Mouse (Mus musculus) embryonic facial prominence, embryonic 13.5 days (tissue): ENCODE results near the gene Reep1. TPM values are rescaled to one million over a fixed set of nuclear protein-coding genes. Genes with fewer than 3 reads are reported as not detected.
A peak's percentile ranks its signal among the peaks of the same experiment; 100 is the strongest.
"Not testable (repeated sequence)": the region's sequence is repeated elsewhere in the genome, so short reads cannot be mapped to it uniquely, and the experiment has no call there.

ENCODE experiments used
- ATAC-seq: fragments of 200-750 bp; cut with Nextera tagmentation; 2 replicates; pipeline ENCODE4 v1.8.0; 2017; ENCODE audit warnings: low read depth; ENCODE audit not compliant: insufficient number of reproducible peaks, insufficient read depth, low FRiP score, low TSS enrichment
- H3K27ac ChIP-seq: fragments of 300-500 bp; sonication (generic); 2 replicates; pipeline ENCODE4 v1.5.1; 2015; ENCODE audit warnings: moderate library complexity, mild to moderate bottlenecking, inconsistent platforms
- H3K27me3 ChIP-seq: fragments of 300-500 bp; sonication (generic); 2 replicates; pipeline ENCODE4 v1.6.1; 2015; ENCODE audit warnings: mild to moderate bottlenecking, inconsistent platforms
- H3K36me3 ChIP-seq: fragments of 300-500 bp; sonication (generic); 2 replicates; pipeline ENCODE4 v1.6.1; 2015; ENCODE audit warnings: mild to moderate bottlenecking, inconsistent platforms
- H3K4me1 ChIP-seq: fragments of 300-500 bp; sonication (generic); 2 replicates; pipeline ENCODE4 v1.6.1; 2015; ENCODE audit warnings: inconsistent platforms
- H3K4me2 ChIP-seq: fragments of 300-500 bp; sonication (generic); 2 replicates; pipeline ENCODE4 v1.6.1; 2015; ENCODE audit warnings: moderate library complexity, mild to moderate bottlenecking, inconsistent platforms
- H3K4me3 ChIP-seq: fragments of 300-500 bp; sonication (generic); 2 replicates; pipeline ENCODE4 v1.5.1; 2015; ENCODE audit warnings: mild to moderate bottlenecking, inconsistent platforms
- H3K9ac ChIP-seq: fragments of 300-500 bp; sonication (generic); 2 replicates; pipeline ENCODE4 v1.6.1; 2015; ENCODE audit warnings: mild to moderate bottlenecking, inconsistent platforms
- H3K9me3 ChIP-seq: fragments of 300-500 bp; sonication (generic); 2 replicates; pipeline ENCODE4 v1.6.1; 2016; ENCODE audit warnings: inconsistent platforms
- WGBS: fragments of 180-500 bp; shearing (Covaris S2); methylation state at CpG from one replicate; pipeline ENCODE4 v1.1.7; 2015; ENCODE audit warnings: mixed read lengths; 5-methylcytosine and 5-hydroxymethylcytosine counted together
- polyA plus RNA-seq: library from polyadenylated mRNA; unstranded; fragments of >200 nt; fragmentation: Nextera tagmentation; extraction: Ambion mirVana; gene quantifications from 2 replicates; pipeline ENCODE4 v1.2.1, GENCODE M21; 2015

The Reep1 gene
- polyA plus RNA-seq, 1 experiment from 2014 or later = 9.7 TPM

DNA sequence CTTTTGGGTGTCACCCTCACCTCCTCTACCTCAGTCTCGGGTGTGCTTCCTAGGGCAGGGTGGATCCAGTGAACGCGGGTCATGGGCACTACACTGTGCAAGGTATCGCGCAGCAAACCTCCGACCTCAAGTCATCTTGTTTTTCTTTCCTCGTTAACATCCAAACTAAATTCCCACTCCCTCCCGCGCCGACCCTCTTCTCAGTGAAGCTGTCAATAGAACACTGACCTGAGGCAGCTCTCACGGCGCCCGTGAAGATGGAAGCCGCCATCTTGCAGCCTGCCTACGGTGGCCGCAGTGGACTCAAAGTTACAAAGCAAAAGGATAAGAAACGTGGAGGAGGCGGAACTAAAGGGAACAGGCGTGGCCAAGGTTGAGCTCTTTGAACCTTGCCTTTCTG lies 116.1 kb downstream of the Reep1 start:
- under 1% methylated on average over 19 of the region's 19 CpGs for WGBS
- H3K9me3 ChIP-seq = no peaks in the 10 kb centered on the region
- H3K36me3 ChIP-seq = peaks cover 2% of the 10 kb centered on the region
- H3K4me2 ChIP-seq = peak overlapping the region; percentile 76
- peak overlapping the region; percentile 68 for H3K4me3 ChIP-seq
- H3K27ac ChIP-seq = peak overlapping the region; percentile 48
- ATAC-seq = peak; percentile 87
- H3K27me3 ChIP-seq = no peaks in the 10 kb centered on the region
- peaks cover 11% of the 10 kb centered on the region for H3K4me1 ChIP-seq
- peak overlapping the region; percentile 74 for H3K9ac ChIP-seq

GRCm38 (mm10) chr6:71823961-71824360 lies 116.6 kb downstream of the Reep1 start:
- no peaks in the 10 kb centered on the region for H3K9me3 ChIP-seq
- peak overlapping the region; percentile 68 for H3K4me3 ChIP-seq
- H3K36me3 ChIP-seq = no peaks in the 10 kb centered on the region
- ATAC-seq = no peak
- H3K27me3 ChIP-seq = no peaks in the 10 kb centered on the region
- H3K9ac ChIP-seq = peak overlapping the region; percentile 74
- H3K27ac ChIP-seq = no peak overlapping the region
- 32% methylated on average over 3 of the region's 3 CpGs for WGBS
- peak overlapping the region; percentile 76 for H3K4me2 ChIP-seq
- H3K4me1 ChIP-seq = peaks cover 11% of the 10 kb centered on the region

DNA sequence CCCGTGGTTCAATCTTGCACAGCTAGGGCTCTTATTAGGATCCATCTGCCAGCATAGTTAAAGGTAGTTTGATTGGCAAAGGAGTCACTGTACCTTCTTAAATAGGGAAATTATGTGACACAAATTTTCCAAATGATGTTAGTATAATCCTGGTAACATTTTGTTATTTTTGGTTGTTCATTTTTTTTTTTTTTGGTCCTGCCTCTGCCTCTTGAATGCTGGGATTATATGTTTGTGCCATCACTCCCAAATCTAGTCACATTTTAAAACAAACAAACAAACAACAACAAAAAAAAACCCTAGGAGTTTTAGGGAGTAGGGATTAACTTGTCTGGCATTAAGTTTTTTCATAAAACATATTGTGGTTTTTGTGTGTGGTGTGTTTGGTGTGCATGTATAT lies 119.5 kb downstream of the Reep1 start, which contains the start of gene Mrpl35:
Gene Mrpl35 (minus strand): TSS at position 101 of the 400 bp plus-strand sequence.
- no peak for ATAC-seq
- Histone ChIP-seq H3K9me3 (no peaks in the 10 kb centered on the region), H3K27ac (no peak within 1 kb of the TSS), H3K36me3 (no peaks in the 10 kb centered on the region), H3K4me3 (no peak within 1 kb of the TSS), H3K27me3 (no peaks in the 10 kb centered on the region), H3K4me2 (no peak within 1 kb of the TSS), H3K9ac (no peak within 1 kb of the TSS), H3K4me1 (peaks cover 10% of the 10 kb centered on the region)
- WGBS = 35% methylated on average over 1 of the region's 1 CpGs

GRCm38 (mm10) chr6:71829768-71830167 lies 122.4 kb downstream of the Reep1 start:
- Histone ChIP-seq H3K27me3 (no peaks in the 10 kb centered on the region), H3K27ac (no peak overlapping the region), H3K36me3 (peaks cover 7% of the 10 kb centered on the region; the same call in 1 of the 2 replicates), H3K4me2 (no peak overlapping the region), H3K4me3 (no peak overlapping the region), H3K4me1 (peaks cover 12% of the 10 kb centered on the region), H3K9me3 (no peaks in the 10 kb centered on the region), H3K9ac (no peak overlapping the region)
- ATAC-seq = no peak
- WGBS = 85% methylated on average over 9 of the region's 9 CpGs

DNA sequence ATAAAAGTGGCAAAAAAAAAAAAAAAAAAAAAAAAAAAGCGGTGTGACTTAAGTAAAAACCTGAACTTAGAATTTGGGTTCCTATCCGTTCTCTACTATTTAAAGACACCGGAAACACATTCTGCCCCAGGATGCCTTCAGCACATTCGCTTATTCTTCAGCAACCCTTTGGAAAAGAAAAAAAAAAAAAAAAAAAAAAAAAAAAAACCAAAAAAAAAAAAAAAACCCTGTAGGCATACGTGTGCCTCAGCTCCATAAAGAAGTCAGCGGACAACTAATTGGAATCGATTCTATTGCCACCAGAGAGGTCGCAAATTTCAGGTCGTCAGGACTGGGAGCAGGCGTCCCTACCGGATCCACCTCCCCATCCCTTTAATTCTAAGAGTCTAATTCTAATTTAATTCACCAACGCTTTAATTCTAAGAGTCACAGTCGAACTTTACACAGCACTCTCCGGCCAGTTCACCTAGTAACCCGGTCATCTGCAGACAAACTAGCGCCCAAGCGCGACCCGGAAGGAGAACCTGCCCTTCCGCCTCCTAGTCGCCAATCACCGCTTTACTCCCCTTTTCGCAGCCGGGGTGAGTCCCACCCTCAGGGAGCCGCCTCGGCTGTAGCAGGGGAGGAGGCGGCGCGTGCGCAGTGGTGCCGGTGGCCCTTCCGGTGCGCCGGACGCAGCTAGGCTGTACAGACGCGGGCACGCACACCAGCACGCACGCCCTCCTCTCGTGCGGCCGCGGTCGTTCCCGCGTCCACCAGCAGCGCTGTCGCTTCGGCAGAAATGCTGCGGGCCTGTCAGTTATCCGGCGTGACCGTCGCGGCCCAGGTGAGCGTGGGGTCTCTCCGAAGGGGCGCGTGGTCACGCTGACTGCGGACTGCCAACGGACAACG lies 123.6 kb downstream of the Reep1 start, which contains the start of gene Immt:
Gene Immt (plus strand): TSS at position 642 of the 891 bp plus-strand sequence.
- Histone ChIP-seq H3K9ac (peak within 1 kb of the TSS; percentile 89), H3K27me3 (no peaks in the 10 kb centered on the region), H3K4me3 (peak within 1 kb of the TSS; percentile 90), H3K27ac (peak within 1 kb of the TSS; percentile 88), H3K36me3 (peaks cover 18% of the 10 kb centered on the region), H3K4me1 (peaks cover 12% of the 10 kb centered on the region), H3K9me3 (no peaks in the 10 kb centered on the region), H3K4me2 (peak within 1 kb of the TSS; percentile 84)
- under 1% methylated on average over 62 of the region's 64 CpGs for WGBS
- peak; percentile 99 for ATAC-seq

GRCm38 (mm10) chr6:71831581-71831960 lies 124.2 kb downstream of the Reep1 start:
- H3K4me3 ChIP-seq = peak overlapping the region; percentile 90
- under 1% methylated on average over 21 of the region's 21 CpGs for WGBS

GRCm38 (mm10) chr6:71836811-71837210 lies 129.4 kb downstream of the Reep1 start:
- WGBS = 77% methylated on average over 2 of the region's 2 CpGs
- H3K36me3 ChIP-seq = peaks cover 21% of the 10 kb centered on the region
- no peak overlapping the region for H3K9ac ChIP-seq

More at GRCm38 (mm10) chr6:71831581-71831960, 124.2 kb downstream of the Reep1 start:
- Histone ChIP-seq H3K36me3 (peaks cover 21% of the 10 kb centered on the region), H3K4me2 (peak overlapping the region; percentile 84), H3K4me1 (peaks cover 12% of the 10 kb centered on the region), H3K9ac (peak overlapping the region; percentile 89), H3K9me3 (no peaks in the 10 kb centered on the region), H3K27me3 (no peaks in the 10 kb centered on the region), H3K27ac (peak overlapping the region; percentile 88)
- peak; percentile 99 for ATAC-seq

GRCm38 (mm10) chr6:71839815-71840214 lies 132.5 kb downstream of the Reep1 start:
- no peak for ATAC-seq
- Histone ChIP-seq H3K27ac (no peak overlapping the region), H3K4me3 (no peak overlapping the region), H3K4me1 (no peaks in the 10 kb centered on the region), H3K9ac (no peak overlapping the region), H3K36me3 (peaks cover 17% of the 10 kb centered on the region), H3K27me3 (no peaks in the 10 kb centered on the region), H3K4me2 (no peak overlapping the region), H3K9me3 (no peaks in the 10 kb centered on the region)

More at GRCm38 (mm10) chr6:71836811-71837210, 129.4 kb downstream of the Reep1 start:
- Histone ChIP-seq H3K27me3 (no peaks in the 10 kb centered on the region), H3K4me2 (no peak overlapping the region), H3K4me3 (no peak overlapping the region), H3K27ac (no peak overlapping the region), H3K9me3 (no peaks in the 10 kb centered on the region), H3K4me1 (peaks cover 12% of the 10 kb centered on the region)
- ATAC-seq = no peak

GRCm38 (mm10) chr6:71840597-71841290 lies 133.4 kb downstream of the Reep1 start:
- Histone ChIP-seq H3K4me1 (no peaks in the 10 kb centered on the region), H3K9ac (no peak overlapping the region), H3K36me3 (peaks cover 13% of the 10 kb centered on the region), H3K4me2 (no peak overlapping the region), H3K27ac (no peak overlapping the region), H3K27me3 (no peaks in the 10 kb centered on the region), H3K4me3 (no peak overlapping the region), H3K9me3 (no peaks in the 10 kb centered on the region)
- no peak for ATAC-seq
- WGBS = 96% methylated on average over 1 of the region's 1 CpGs

- not testable (repeated sequence) for H3K4me3 ChIP-seq, ATAC-seq, H3K4me2 ChIP-seq, H3K9ac ChIP-seq, H3K4me1 ChIP-seq, H3K27ac ChIP-seq, H3K9me3 ChIP-seq, H3K27me3 ChIP-seq
- H3K36me3 ChIP-seq = peaks cover 42% of the 10 kb centered on the region
- 89% methylated on average over 6 of the region's 6 CpGs for WGBS
These were observed 139.5 kb downstream of the Reep1 start for GRCm38 (mm10) chr6:71846906-71847305.
